In genomic region chr2:35452695-35453094, GRCm38 (mm10) we compare ENCODE assay signal across 32 mouse cellular contexts. TPM values are rescaled to one million over a fixed set of nuclear protein-coding genes. Genes with fewer than 3 reads are reported as not detected.
"Had no signal": no experiment of that assay in that cellular context is flagged by ENCODE, and none has a peak within 500 bp of the region (broad histone marks: within the 10 kb centered on the region; RNA-seq: fewer than 3 reads in every experiment).

No protein-coding gene starts in this region.

RNA-seq across cellular contexts. Expression of gene 4930402F06Rik, which starts 55.7 kb away (rescaled TPM):
- total RNA-seq: gastrocnemius, adult 2 months; gastrocnemius, postnatal 10 days; gastrocnemius, postnatal 25 days; gastrocnemius, postnatal 4 days; granulocyte monocyte progenitor cell, adult 5-6 weeks; heart, adult 2 months; heart, postnatal 10 days; heart, postnatal 25 days; heart, postnatal 4 days; layer of hippocampus, adult 2 months; layer of hippocampus, postnatal 10 days; layer of hippocampus, postnatal 25 days; left cerebral cortex, adult 2 months; left cerebral cortex, postnatal 14 days; left cerebral cortex, postnatal 36 days had no signal
- polyA plus RNA-seq: frontal cortex, adult 2 months; heart, adult 2 months; heart, embryonic 11.5 days; heart, embryonic 14.5 days; heart, embryonic 16.5 days; hindbrain, embryonic 10.5 days; hindbrain, embryonic 12.5 days; hindbrain, embryonic 14.5 days; hindbrain, embryonic 16.5 days; inflammation-experienced regulatory T-cells, adult 6 months; intestine, embryonic 15.5 days; intestine, postnatal 0 days; kidney, embryonic 14.5 days; kidney, embryonic 16.5 days; limb, embryonic 10.5 days; limb, embryonic 12.5 days; limb, embryonic 14.5 days; liver, embryonic 11.5 days had no signal
